15 mouse cellular contexts compared by ENCODE assay signal in genomic region chr4:84357382-84357781, GRCm38 (mm10).
DNase-seq lines count a peak whose midpoint lies in the region; ATAC-seq and TF ChIP-seq lines count a peak whose summit lies in the region.
"Had no signal": no experiment of that assay in that cellular context is flagged by ENCODE, and none has a peak within 500 bp of the region (broad histone marks: within the 10 kb centered on the region; RNA-seq: fewer than 3 reads in every experiment).

No protein-coding gene starts in this region.

- ATAC-seq in forebrain, postnatal 0 days: no peak
- no peak for ATAC-seq in midbrain, postnatal 0 days (ENCODE audit: low FRiP score)
- ATAC-seq in limb, embryonic 13.5 days (ENCODE audit: low FRiP score, low read depth): no peak

- no peaks in the 10 kb centered on the region for H3K36me3 ChIP-seq in forebrain, embryonic 10.5 days (replicated peaks)
- H3K36me3 ChIP-seq in forebrain, postnatal 0 days (ENCODE audit: insufficient read depth): no peaks in the 10 kb centered on the region
- no peaks in the 10 kb centered on the region for H3K36me3 ChIP-seq in midbrain, embryonic 10.5 days
- H3K36me3 ChIP-seq in midbrain, postnatal 0 days (ENCODE audit: insufficient read depth, low read length): no peaks in the 10 kb centered on the region
- H3K36me3 ChIP-seq in limb, embryonic 13.5 days: no peaks in the 10 kb centered on the region

- H3K4me1 ChIP-seq in forebrain, embryonic 10.5 days: peaks cover 41% of the 10 kb centered on the region
- H3K4me1 ChIP-seq in forebrain, postnatal 0 days (ENCODE audit: insufficient read depth): no peaks in the 10 kb centered on the region
- peaks cover 34% of the 10 kb centered on the region for H3K4me1 ChIP-seq in midbrain, embryonic 10.5 days
- no peaks in the 10 kb centered on the region for H3K4me1 ChIP-seq in midbrain, postnatal 0 days (ENCODE audit: insufficient read depth, low read length)
- H3K4me1 ChIP-seq in limb, embryonic 13.5 days: peaks cover 50% of the 10 kb centered on the region

- no peaks in the 10 kb centered on the region for H3K27me3 ChIP-seq in forebrain, embryonic 10.5 days (ENCODE audit: poor library complexity, severe bottlenecking)
- H3K27me3 ChIP-seq in forebrain, postnatal 0 days (ENCODE audit: insufficient read depth, low read length): no peaks in the 10 kb centered on the region
- no peaks in the 10 kb centered on the region; the same call in 1 of the 2 replicates for H3K27me3 ChIP-seq in midbrain, embryonic 10.5 days (ENCODE audit: low read depth, poor library complexity, severe bottlenecking)
- H3K27me3 ChIP-seq in midbrain, postnatal 0 days (ENCODE audit: insufficient read depth, low read length): no peaks in the 10 kb centered on the region
- H3K27me3 ChIP-seq in limb, embryonic 13.5 days: no peaks in the 10 kb centered on the region
- H3K27me3 ChIP-seq: CH12.LX had no signal

- H3K9me3 ChIP-seq in forebrain, embryonic 10.5 days: no peaks in the 10 kb centered on the region
- no peaks in the 10 kb centered on the region for H3K9me3 ChIP-seq in forebrain, postnatal 0 days (ENCODE audit: low read length)
- no peaks in the 10 kb centered on the region for H3K9me3 ChIP-seq in midbrain, embryonic 10.5 days (replicated peaks)
- H3K9me3 ChIP-seq in midbrain, postnatal 0 days (ENCODE audit: low read length): no peaks in the 10 kb centered on the region
- H3K9me3 ChIP-seq in limb, embryonic 13.5 days: no peaks in the 10 kb centered on the region

- H3K9ac ChIP-seq in forebrain, postnatal 0 days: no peak overlapping the region
- H3K9ac ChIP-seq in midbrain, postnatal 0 days (replicated peaks; ENCODE audit: low read length, poor library complexity, severe bottlenecking): no peak overlapping the region
- H3K9ac ChIP-seq in limb, embryonic 13.5 days: no peak overlapping the region

- H3K4me2 ChIP-seq in forebrain, postnatal 0 days (ENCODE audit: low read depth): no peak overlapping the region
- no peak overlapping the region for H3K4me2 ChIP-seq in midbrain, postnatal 0 days (ENCODE audit: low read depth, low read length, poor library complexity, severe bottlenecking)
- no peak overlapping the region for H3K4me2 ChIP-seq in limb, embryonic 13.5 days (replicated peaks)

- WGBS in forebrain, embryonic 10.5 days: 44% methylated on average over 1 of the region's 1 CpGs
- 53% methylated on average over 1 of the region's 1 CpGs for WGBS in forebrain, postnatal 0 days
- WGBS in midbrain, embryonic 10.5 days: 22% methylated on average over 1 of the region's 1 CpGs
- WGBS in midbrain, postnatal 0 days: 28% methylated on average over 1 of the region's 1 CpGs
- 42% methylated on average over 1 of the region's 1 CpGs for WGBS in limb, embryonic 13.5 days

- no peak for DNase-seq in forebrain, embryonic 10.5 days (ENCODE audit: extremely low spot score, low spot score)
- no peak for DNase-seq in forebrain, postnatal 0 days
- DNase-seq in midbrain, embryonic 10.5 days (ENCODE audit: low spot score): peak; percentile 29
- DNase-seq in midbrain, postnatal 0 days (ENCODE audit: low spot score): no peak
- DNase-seq in embryo, embryonic 11 days: peak; percentile 49
- DNase-seq in frontal cortex, postnatal 14 days (ENCODE audit: low spot score in 2 of 2): no peak
- DNase-seq in thymus, postnatal 14 days: no peak
- DNase-seq: cerebellum, postnatal 25 days; kidney, adult 8-10 months; lung, adult 18-20 months; lung, postnatal 36 days; right cerebral cortex, postnatal 25 days had no signal

- no peak for TF ChIP-seq CTCF in forebrain, postnatal 0 days (IDR thresholded peaks at IDR 0.05; ENCODE audit: low read depth)
- TF ChIP-seq CTCF in midbrain, postnatal 0 days (IDR thresholded peaks at IDR 0.05): no peak

- H3K27ac ChIP-seq in forebrain, embryonic 10.5 days: 0 out of 2 replicates have a peak overlapping the region, but pooled peaks have one; percentile 27
- no peak overlapping the region for H3K27ac ChIP-seq in forebrain, postnatal 0 days (ENCODE audit: low read depth, low read length)
- 0 out of 2 replicates have a peak overlapping the region, but pooled peaks have one; percentile 19 for H3K27ac ChIP-seq in midbrain, embryonic 10.5 days (replicated peaks)
- no peak overlapping the region for H3K27ac ChIP-seq in midbrain, postnatal 0 days (ENCODE audit: low read depth, low read length)
- peak overlapping the region; percentile 29; the same call in 1 of the 2 replicates for H3K27ac ChIP-seq in limb, embryonic 13.5 days

- H3K4me3 ChIP-seq in forebrain, embryonic 10.5 days: no peak overlapping the region
- no peak overlapping the region for H3K4me3 ChIP-seq in forebrain, postnatal 0 days (ENCODE audit: low read depth, low read length)
- H3K4me3 ChIP-seq in midbrain, embryonic 10.5 days: no peak overlapping the region
- H3K4me3 ChIP-seq in midbrain, postnatal 0 days (ENCODE audit: low read depth, low read length): no peak overlapping the region
- no peak overlapping the region for H3K4me3 ChIP-seq in limb, embryonic 13.5 days
- H3K4me3 ChIP-seq: erythroblast, embryonic 14.5 days had no signal

Comparison
In these comparisons a context has a peak if more than half of its experiments do, and no peak if none do; other contexts are left out.
1. DNase-seq: peak in midbrain, embryonic 10.5 days (single experiment) and embryo, embryonic 11 days (single experiment); none in forebrain, embryonic 10.5 days (single experiment), forebrain, postnatal 0 days (single experiment), midbrain, postnatal 0 days (single experiment), frontal cortex, postnatal 14 days (0 of 2) and thymus, postnatal 14 days (single experiment).
2. H3K27ac ChIP-seq: peak in forebrain, embryonic 10.5 days (single experiment), midbrain, embryonic 10.5 days (single experiment) and limb, embryonic 13.5 days (single experiment); none in forebrain, postnatal 0 days (single experiment) and midbrain, postnatal 0 days (single experiment).